Mouse (Mus musculus): ENCODE data around the gene Gabrg1.

DNA sequence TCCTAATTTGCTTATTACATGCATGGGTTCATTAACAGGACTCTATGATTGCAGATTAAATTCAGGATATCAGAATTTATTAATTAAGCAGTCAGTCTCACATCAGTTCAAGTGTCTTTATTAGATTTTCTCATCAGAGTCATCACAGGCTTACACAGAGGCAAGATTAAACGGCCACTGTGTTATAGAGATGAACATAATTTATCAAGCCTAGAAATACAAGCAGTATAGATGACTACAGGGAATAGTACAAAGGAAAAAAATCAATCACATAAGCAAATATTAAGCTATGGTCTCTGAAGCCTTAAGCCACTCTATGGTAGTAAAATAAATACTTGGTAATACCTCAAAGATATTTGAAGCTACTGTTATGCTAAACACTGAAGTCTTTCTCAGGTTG is 27.7 kb upstream of the Gabrg1 start:
- TF ChIP-seq CTCF (IDR thresholded peaks at IDR 0.05) (no peak), EP300 (IDR thresholded peaks at IDR 0.05) (no peak)
